Mouse (Mus musculus) embryonic facial prominence, embryonic 15.5 days (tissue): ENCODE results near the gene Adamts9. TPM values are rescaled to one million over a fixed set of nuclear protein-coding genes. Genes with fewer than 3 reads are reported as not detected.
A peak's percentile ranks its signal among the peaks of the same experiment; 100 is the strongest.

ENCODE experiments used
- ATAC-seq: fragments of 200-750 bp; cut with Nextera tagmentation; 2 replicates; pipeline ENCODE4 v1.8.0; 2017; ENCODE audit warnings: low read depth, moderate TSS enrichment; ENCODE audit not compliant: insufficient number of reproducible peaks, low FRiP score, low TSS enrichment
- H3K27ac ChIP-seq: fragments of 300-500 bp; sonication (generic); replicated peaks from 2 replicates; pipeline ENCODE4 v1.5.1; 2015; ENCODE audit warnings: mild to moderate bottlenecking, inconsistent platforms
- H3K27me3 ChIP-seq: fragments of 300-500 bp; sonication (generic); 2 replicates; pipeline ENCODE4 v1.6.1; 2015; ENCODE audit warnings: inconsistent platforms
- H3K36me3 ChIP-seq: fragments of 300-500 bp; sonication (generic); 2 replicates; pipeline ENCODE4 v1.6.1; 2015; ENCODE audit warnings: mild to moderate bottlenecking, inconsistent platforms
- H3K4me1 ChIP-seq: fragments of 300-500 bp; sonication (generic); 2 replicates; pipeline ENCODE4 v1.6.1; 2015; ENCODE audit warnings: inconsistent platforms
- H3K4me2 ChIP-seq: fragments of 300-500 bp; sonication (generic); replicated peaks from 2 replicates; pipeline ENCODE4 v1.6.1; 2015; ENCODE audit warnings: mild to moderate bottlenecking, inconsistent platforms
- H3K4me3 ChIP-seq: fragments of 300-500 bp; sonication (generic); replicated peaks from 2 replicates; pipeline ENCODE4 v1.5.1; 2015; ENCODE audit warnings: mild to moderate bottlenecking, inconsistent platforms
- H3K9ac ChIP-seq: fragments of 300-500 bp; sonication (generic); 2 replicates; pipeline ENCODE4 v1.6.1; 2015; ENCODE audit warnings: inconsistent platforms
- H3K9me3 ChIP-seq: fragments of 300-500 bp; sonication (generic); replicated peaks from 2 replicates; pipeline ENCODE4 v1.6.1; 2016; ENCODE audit warnings: inconsistent platforms
- WGBS: fragments of 180-500 bp; shearing (Covaris S2); methylation state at CpG from one replicate; pipeline ENCODE4 v1.1.7; 2015; 5-methylcytosine and 5-hydroxymethylcytosine counted together
- polyA plus RNA-seq: library from polyadenylated mRNA; unstranded; fragments of >200 nt; fragmentation: Nextera tagmentation; extraction: Ambion mirVana; gene quantifications from 2 replicates; pipeline ENCODE4 v1.2.1, GENCODE M21; 2015

The Adamts9 gene
- polyA plus RNA-seq, 1 experiment from 2014 or later = 6.7 TPM

DNA sequence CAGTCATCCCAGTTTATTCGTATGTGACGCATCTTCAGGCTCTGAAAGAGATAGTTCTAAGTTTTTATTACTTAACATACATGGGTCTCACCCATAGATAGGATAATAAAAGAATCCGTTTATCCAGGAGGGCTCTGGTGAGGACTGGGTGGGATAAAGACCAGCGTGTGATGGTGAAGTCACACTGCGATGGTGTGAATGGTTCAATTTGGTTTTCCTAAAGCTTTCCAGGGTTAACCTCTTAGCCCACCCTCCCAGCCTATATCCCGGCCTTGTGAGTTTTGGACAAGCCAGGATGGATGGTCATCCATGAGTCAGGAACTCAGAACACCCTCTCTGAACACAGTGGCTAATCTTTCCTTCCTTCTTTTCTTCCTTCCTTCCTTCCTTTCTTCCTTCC is 17.7 kb upstream of the Adamts9 start:
- no peak overlapping the region for H3K27ac ChIP-seq
- no peaks in the 10 kb centered on the region for H3K9me3 ChIP-seq
- whole genome bisulfite sequencing = 92% methylated on average over 6 of the region's 6 CpGs
- no peaks in the 10 kb centered on the region for H3K36me3 ChIP-seq
- H3K4me3 ChIP-seq = no peak overlapping the region
- no peaks in the 10 kb centered on the region for H3K27me3 ChIP-seq
- no peak for ATAC-seq
- H3K4me2 ChIP-seq = no peak overlapping the region
- no peaks in the 10 kb centered on the region for H3K4me1 ChIP-seq
- H3K9ac ChIP-seq = no peak overlapping the region

DNA sequence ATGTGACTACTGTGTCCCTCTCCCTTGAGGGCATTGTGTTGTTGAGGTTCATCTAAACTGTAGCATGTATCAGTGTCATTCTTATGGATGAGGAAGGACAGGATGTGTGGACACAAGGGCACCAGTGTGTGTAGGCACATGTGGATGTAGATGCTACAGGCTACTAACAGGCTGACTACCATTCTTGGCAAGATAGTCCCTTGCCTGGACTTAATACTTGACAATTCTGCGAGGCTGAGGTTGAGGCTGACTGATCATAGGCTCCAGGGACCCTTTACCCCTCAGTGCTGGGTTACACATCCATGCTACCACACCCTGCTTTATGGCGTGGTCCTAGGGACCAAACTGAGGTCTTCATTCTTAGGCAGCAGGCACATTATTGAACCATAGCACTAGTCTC is 16.1 kb upstream of the Adamts9 start:
- Histone ChIP-seq H3K9me3 (no peaks in the 10 kb centered on the region), H3K27me3 (no peaks in the 10 kb centered on the region), H3K4me2 (no peak overlapping the region), H3K9ac (no peak overlapping the region), H3K36me3 (no peaks in the 10 kb centered on the region), H3K4me3 (no peak overlapping the region), H3K27ac (no peak overlapping the region), H3K4me1 (no peaks in the 10 kb centered on the region)
- no peak for ATAC-seq
- 75% methylated on average over 2 of the region's 2 CpGs for WGBS

DNA sequence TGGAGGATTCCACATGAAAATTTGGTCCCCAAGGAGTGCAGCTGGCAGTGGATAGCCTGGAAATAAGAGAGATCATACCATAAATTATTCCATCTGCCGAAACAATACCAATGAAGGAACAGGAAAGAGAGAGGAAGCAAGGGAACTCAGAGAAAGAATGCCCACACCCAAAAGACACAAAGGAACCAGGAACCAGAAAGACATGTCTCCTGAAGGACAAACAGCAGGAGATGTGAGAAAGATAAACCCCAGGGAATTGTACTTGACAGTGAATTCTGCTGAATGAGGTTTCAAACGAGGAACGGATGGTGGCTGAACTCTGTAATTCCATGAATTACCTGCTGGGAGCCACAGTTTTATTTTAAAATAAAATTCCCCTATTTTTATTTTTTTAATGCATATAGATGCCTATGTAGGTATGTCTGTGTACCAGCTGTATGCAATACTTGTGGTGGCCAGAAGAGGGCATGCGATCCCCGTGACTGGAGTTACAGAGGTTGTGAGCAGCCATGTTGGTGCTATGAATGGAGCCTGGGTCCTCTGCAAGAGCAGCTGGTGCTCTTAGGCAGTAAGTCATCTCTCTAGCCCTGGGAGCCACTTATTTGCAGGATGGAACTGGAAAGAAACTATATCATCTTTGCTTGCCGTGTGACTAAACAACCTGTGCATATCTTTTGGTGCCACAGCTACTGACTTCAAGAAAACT is 4.2 kb upstream of the Adamts9 start:
- Histone ChIP-seq H3K9ac (no peak overlapping the region), H3K4me3 (no peak overlapping the region), H3K4me1 (peaks cover 4% of the 10 kb centered on the region; the same call in 1 of the 2 replicates), H3K9me3 (no peaks in the 10 kb centered on the region), H3K36me3 (no peaks in the 10 kb centered on the region), H3K27me3 (peaks cover 18% of the 10 kb centered on the region; the same call in 1 of the 2 replicates), H3K4me2 (no peak overlapping the region), H3K27ac (no peak overlapping the region)
- no peak for ATAC-seq
- 83% methylated on average over 6 of the region's 6 CpGs for WGBS

DNA sequence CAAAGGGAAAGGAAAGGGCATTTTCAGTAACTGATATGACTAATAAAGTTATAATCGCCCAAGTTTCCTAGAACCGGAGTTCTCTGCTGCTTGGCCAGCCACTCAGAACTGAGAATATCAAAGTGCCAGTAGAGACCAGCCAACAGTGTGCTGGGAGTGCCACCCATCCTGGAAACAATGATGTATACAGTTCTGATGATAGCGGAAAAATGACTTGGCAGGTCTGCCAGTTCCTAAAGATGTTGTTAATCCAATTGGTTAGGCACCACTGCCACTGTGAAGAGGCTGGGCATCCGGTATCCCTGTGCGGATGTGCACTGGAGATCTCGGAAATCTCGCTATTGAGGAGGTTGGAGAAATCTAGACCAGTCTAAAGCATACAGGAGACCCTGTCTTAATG is 1.4 kb upstream of the Adamts9 start:
- Histone ChIP-seq H3K4me3 (no peak overlapping the region), H3K27me3 (peaks cover 18% of the 10 kb centered on the region; the same call in 1 of the 2 replicates), H3K4me2 (no peak overlapping the region), H3K27ac (no peak overlapping the region), H3K4me1 (peaks cover 30% of the 10 kb centered on the region), H3K36me3 (no peaks in the 10 kb centered on the region), H3K9ac (no peak overlapping the region), H3K9me3 (no peaks in the 10 kb centered on the region)
- no peak for ATAC-seq
- 43% methylated on average over 7 of the region's 7 CpGs for WGBS

DNA sequence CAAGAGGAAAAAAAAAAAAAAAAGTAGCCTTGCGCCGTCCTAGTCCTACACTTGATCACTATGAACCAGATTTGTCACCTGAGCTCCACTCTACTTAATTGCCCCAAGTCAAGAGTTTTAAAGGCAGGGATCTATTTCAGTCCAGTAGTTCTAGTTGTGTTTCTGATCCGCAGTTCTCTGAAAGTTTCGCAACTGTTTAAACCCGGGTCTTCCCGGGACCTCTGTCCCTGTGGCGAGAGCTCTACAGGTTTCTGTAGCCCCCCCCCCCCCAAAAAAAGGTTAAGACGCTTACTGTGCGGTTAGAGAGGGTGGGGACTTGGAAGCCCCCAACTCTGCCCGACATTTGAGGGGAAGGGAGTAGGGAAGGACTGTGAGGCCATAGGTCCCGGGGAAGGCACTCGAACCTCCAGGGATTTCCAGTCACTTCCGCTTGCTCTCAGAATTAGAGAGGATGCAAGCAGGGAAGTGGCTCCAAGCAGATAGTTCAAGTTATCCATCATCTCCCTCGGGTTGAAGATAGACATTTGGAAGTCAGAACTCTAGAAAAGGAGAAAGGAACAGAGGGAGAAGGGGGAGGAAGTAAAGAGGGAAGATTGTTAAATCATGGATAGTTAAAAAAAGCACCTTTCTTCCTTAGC is 875 bp upstream of the Adamts9 start:
- Histone ChIP-seq H3K36me3 (no peaks in the 10 kb centered on the region), H3K27ac (peak overlapping the region; percentile 82), H3K9me3 (no peaks in the 10 kb centered on the region), H3K4me3 (peak overlapping the region; percentile 62), H3K9ac (peak overlapping the region; percentile 50; the same call in 1 of the 2 replicates), H3K27me3 (peaks cover 18% of the 10 kb centered on the region; the same call in 1 of the 2 replicates), H3K4me1 (peaks cover 32% of the 10 kb centered on the region), H3K4me2 (peak overlapping the region; percentile 90)
- ATAC-seq = no peak
- WGBS = 7% methylated on average over 14 of the region's 14 CpGs

DNA sequence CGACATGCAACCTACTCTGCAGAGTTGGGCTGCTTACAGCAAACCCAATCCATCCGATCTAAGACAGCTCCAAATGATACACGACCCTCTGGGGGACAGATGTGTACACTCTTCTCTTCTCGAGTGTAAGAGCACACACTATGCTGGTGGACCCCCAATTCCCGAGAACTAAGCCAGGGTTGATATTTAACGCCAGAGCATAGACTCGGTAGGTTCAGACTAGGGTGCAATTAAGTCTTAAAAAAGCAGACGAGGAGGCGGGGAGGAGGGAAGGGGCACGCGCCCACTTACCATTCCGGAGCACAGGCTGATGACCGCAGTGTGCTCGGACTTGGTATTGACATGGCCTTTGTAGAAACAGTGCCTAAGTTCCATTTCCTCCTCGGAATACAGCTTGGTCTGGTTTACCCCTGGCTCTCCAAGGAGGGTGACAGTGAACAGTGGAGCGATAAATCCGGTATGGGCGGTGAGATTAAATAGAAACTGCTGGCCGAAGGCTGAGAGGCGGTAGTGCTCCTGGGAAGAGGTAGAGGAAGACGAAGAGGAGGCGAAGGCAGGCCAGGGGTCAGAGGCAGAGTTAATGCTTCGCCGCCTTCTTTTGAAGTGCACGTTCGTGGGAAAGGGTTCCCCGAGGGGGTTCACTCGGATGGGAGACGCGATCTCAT is 1.4 kb downstream of the Adamts9 start:
- peak; percentile 4; the same call in 1 of the 2 replicates for ATAC-seq
- peak overlapping the region; percentile 62 for H3K4me3 ChIP-seq
- peak overlapping the region; percentile 90 for H3K4me2 ChIP-seq
- H3K9me3 ChIP-seq = no peaks in the 10 kb centered on the region
- peak overlapping the region; percentile 69 for H3K27ac ChIP-seq
- no peaks in the 10 kb centered on the region for H3K36me3 ChIP-seq
- H3K9ac ChIP-seq = peak overlapping the region; percentile 50
- WGBS = under 1% methylated on average over 30 of the region's 30 CpGs
- H3K4me1 ChIP-seq = peaks cover 32% of the 10 kb centered on the region
- H3K27me3 ChIP-seq = peaks cover 18% of the 10 kb centered on the region; the same call in 1 of the 2 replicates

DNA sequence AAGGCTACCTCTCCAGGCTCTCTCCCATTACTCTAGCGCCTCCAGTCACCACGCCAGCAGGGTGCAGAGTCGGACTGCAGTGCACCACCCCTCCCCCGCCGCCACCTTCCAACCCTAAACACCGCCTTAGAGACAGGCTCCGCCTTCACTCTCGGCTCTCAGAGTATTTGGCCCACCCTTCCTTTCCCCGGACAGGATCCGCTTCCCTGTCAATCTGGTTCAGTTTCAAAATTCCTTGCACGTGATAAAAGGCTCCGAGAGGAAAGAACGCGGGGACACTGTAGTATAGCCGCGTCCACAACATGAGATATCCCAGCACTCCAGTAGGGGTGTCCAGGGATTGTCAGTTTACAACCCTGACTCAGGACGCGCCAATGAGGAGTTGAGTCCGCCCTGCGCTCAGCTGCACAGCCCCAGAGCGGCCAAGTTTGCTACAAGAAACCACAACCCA is 2.0 kb downstream of the Adamts9 start:
- Histone ChIP-seq H3K9ac (peak overlapping the region; percentile 50), H3K4me1 (peaks cover 32% of the 10 kb centered on the region), H3K36me3 (0 out of 2 replicates have a peak, but pooled peaks cover 2% of the 10 kb centered on the region), H3K27me3 (peaks cover 18% of the 10 kb centered on the region; the same call in 1 of the 2 replicates), H3K4me3 (peak overlapping the region; percentile 62), H3K9me3 (no peaks in the 10 kb centered on the region), H3K27ac (peak overlapping the region; percentile 69), H3K4me2 (peak overlapping the region; percentile 90)
- peak; percentile 82 for ATAC-seq
- WGBS = under 1% methylated on average over 21 of the region's 21 CpGs

DNA sequence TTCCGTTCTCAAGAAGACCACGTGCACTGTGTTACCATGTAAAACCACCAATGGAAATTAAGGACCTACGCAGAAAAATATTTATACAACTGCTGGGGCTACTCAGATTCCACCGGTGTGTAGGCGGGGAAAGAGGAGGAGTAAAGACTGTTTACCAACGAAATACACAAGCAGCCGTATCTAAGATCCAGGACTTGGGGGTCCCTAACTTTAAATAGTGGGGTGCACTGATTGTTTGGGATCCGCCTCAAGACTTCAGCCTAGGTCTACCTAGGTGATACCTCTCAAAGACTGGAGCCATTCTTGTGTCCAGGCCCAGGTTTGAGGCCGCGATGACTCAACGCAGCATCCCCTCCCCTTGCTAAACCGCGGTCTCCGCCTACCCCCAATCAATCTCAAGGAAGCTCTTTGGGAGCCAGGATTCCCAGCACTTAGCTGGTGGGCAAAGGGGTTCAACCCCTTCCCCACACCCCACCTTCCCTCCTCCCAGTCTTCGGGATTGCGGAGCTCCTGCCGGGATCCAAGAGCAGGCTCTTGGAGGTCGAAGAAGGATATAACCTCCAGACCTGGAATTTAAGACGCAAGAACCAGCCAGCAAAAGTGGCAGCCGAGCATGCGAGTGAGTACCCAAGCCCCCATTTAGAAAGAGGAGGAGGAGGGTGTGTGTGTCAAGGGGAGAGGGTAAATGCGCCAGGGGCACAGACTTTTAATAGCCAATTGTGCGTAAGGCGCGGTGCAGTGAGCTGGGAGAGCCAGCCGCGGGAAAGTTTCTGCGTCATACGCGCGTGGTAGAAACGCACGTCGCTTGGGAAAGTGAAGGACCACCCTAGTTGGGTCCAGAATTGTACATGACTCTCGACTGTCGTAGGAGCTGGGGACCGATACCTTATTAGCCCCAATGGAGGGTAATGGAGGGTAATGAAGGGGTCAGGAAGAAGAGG is 2.8 kb downstream of the Adamts9 start:
- Histone ChIP-seq H3K36me3 (0 out of 2 replicates have a peak, but pooled peaks cover 2% of the 10 kb centered on the region), H3K4me3 (peak overlapping the region; percentile 62), H3K27me3 (peaks cover 16% of the 10 kb centered on the region; the same call in 1 of the 2 replicates), H3K4me2 (peak overlapping the region; percentile 90), H3K9me3 (no peaks in the 10 kb centered on the region), H3K27ac (peak overlapping the region; percentile 44), H3K4me1 (peaks cover 32% of the 10 kb centered on the region), H3K9ac (peak overlapping the region; percentile 50)
- no peak for ATAC-seq
- WGBS = under 1% methylated on average over 37 of the region's 37 CpGs

DNA sequence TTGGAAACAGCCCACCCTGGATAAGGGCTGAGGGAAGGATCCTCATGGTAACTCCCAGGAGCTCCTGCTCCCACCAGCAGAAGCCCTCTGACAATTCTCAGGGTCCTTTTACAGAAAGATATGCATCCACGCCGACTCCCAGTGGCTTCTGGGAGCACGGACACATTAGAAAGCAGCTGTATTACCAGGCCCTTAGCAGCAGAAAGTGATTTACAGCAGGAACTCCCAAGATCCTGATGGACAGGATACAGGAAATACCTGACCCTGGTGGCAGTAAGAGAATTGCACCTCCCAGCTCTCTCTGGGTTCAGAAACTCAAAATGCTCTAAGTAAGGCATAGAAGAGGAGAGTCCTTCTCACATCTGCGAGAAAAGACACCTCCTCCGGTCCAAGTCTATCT is 15.0 kb downstream of the Adamts9 start:
- H3K4me3 ChIP-seq = no peak overlapping the region
- H3K27ac ChIP-seq = no peak overlapping the region
- 73% methylated on average over 5 of the region's 5 CpGs for WGBS
- H3K27me3 ChIP-seq = no peaks in the 10 kb centered on the region
- no peak for ATAC-seq
- no peaks in the 10 kb centered on the region for H3K9me3 ChIP-seq
- no peaks in the 10 kb centered on the region for H3K4me1 ChIP-seq
- no peak overlapping the region for H3K9ac ChIP-seq
- H3K36me3 ChIP-seq = peaks cover 3% of the 10 kb centered on the region; the same call in 1 of the 2 replicates
- H3K4me2 ChIP-seq = no peak overlapping the region

DNA sequence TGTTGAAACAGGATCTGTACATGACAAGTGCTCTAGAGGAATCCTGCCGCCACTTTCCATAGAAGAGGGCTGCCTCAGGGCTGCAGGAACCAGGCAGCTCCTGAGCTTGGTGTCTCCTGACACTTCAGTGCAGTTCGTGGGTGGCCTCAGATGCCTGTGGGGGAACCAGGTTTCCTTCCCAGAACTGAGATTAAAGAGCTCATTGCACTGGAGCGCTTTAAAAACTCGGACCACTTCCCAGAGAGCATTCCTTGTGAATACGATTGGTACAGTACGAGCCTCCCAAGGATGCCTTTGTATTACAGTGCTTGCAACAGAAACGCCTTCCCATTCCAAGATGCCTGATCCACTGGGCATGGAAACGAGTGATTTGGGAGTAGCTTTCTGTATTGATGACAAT is 18.8 kb downstream of the Adamts9 start:
- ATAC-seq = no peak

More for the DNA sequence above, 18.8 kb downstream of the Adamts9 start:
- Histone ChIP-seq H3K9me3 (no peaks in the 10 kb centered on the region), H3K4me2 (no peak overlapping the region), H3K4me1 (no peaks in the 10 kb centered on the region; the same call in 1 of the 2 replicates), H3K9ac (no peak overlapping the region), H3K27me3 (no peaks in the 10 kb centered on the region), H3K27ac (no peak overlapping the region), H3K4me3 (no peak overlapping the region), H3K36me3 (no peaks in the 10 kb centered on the region)
- WGBS = 25% methylated on average over 8 of the region's 8 CpGs
